Mouse (Mus musculus): ENCODE measurements around the gene Cfap43. TPM values are rescaled to one million over a fixed set of nuclear protein-coding genes. Genes with fewer than 3 reads are reported as not detected.
A peak's percentile ranks its signal among the peaks of the same experiment; 100 is the strongest.

Cfap43 gene
- total RNA-seq, 1 experiment: 1.5 TPM

DNA sequence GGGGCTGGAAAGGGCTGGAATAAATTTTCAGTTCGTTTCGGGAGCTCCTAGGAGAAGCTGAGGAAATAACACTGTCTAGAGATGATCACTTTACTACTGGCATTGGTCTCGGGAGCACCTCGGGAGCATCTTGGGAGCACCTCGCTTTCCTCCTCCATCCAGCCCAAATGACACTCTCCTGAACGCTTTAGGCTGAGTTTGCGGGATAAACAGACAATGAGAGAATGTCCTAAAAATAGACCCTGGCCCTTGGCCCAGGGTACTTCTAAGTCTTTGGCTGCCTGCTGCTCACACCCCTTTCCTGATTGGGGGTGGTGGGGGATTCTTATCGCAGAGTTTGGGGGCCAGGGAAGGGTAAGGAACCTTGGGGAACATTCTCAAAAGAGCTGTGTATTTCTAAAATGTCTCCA is 884 bp upstream of the Cfap43 start:
- Histone ChIP-seq H3K27ac (ENCODE audit: insufficient read depth, low read depth, low read length, poor library complexity, severe bottlenecking) (no peak overlapping the region), H3K9ac (ENCODE audit: insufficient read depth, low read depth, low read length, poor library complexity, severe bottlenecking) (no peak overlapping the region), H3K36me3 (ENCODE audit: control insufficient read depth, insufficient read depth, low read length, poor library complexity, severe bottlenecking) (no peaks in the 10 kb centered on the region), H3K4me3 (ENCODE audit: insufficient read depth in 1 of 2, low read depth in 1 of 2, low read length in 2 of 2, poor library complexity in 1 of 2, severe bottlenecking in 1 of 2) (peak overlapping the region; percentile 77 to 86; a peak in 2 of 4 replicates), H3K4me1 (ENCODE audit: control insufficient read depth in 2 of 2, insufficient read depth in 2 of 2, low read length in 2 of 2, poor library complexity in 1 of 2) (no peaks in the 10 kb centered on the region; a peak in 1 of 4 replicates), H3K9me3 (ENCODE audit: control insufficient read depth, insufficient read depth, low read depth, low read length) (no peaks in the 10 kb centered on the region)
- TF ChIP-seq CHD2 (IDR thresholded peaks at IDR 0.05; ENCODE audit: low read depth, low read length) (no peak), HCFC1 (IDR thresholded peaks at IDR 0.05; ENCODE audit: borderline replicate concordance, insufficient read depth, low read length) (no peak), ZC3H11A (IDR thresholded peaks at IDR 0.05; ENCODE audit: borderline replicate concordance, low read depth, low read length) (no peak)
- DNase-seq (ENCODE audit: low read depth, low spot score): no peak
- in situ Hi-C loops (cut with MboI; ENCODE audit: low sequenced_read_pairs in 2 of 2, unreplicated experiment in 2 of 2): no loop called here

DNA sequence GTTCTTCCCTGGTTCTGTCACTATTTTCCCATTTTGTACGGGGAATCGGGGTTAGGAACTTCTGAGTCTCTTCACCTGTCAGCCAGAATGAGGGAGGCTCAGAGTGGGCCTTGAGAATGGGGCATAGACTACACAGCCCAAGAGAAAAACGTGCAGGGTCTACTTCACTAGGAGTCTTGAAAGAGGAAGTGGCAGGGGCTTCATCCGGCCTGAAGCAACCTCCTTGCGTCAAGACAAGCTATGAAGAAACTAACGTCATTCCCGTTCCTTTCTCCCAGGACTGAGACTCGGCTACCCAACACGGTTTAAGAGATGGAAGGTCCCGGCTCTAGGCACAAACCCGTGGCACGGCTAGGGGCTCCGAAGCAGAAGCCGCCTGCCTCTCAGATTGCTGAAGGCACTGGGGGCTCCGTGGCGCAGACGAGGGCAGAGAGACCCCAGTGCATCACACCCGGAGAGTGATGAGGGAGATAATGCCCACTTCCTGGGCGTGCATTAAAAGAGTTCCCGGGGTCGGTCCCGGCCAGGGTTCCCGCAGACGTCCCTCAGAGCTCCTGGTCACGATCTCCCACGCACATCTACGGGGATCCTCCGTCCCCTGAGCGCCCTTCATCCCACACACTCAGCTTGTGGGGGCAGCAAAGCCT is 509 bp downstream of the Cfap43 start:
- Histone ChIP-seq H3K4me1 (ENCODE audit: control insufficient read depth in 2 of 2, insufficient read depth in 2 of 2, low read length in 2 of 2, poor library complexity in 1 of 2) (no peaks in the 10 kb centered on the region; a peak in 1 of 4 replicates), H3K9ac (ENCODE audit: insufficient read depth, low read depth, low read length, poor library complexity, severe bottlenecking) (peak overlapping the region; percentile 66), H3K27ac (ENCODE audit: insufficient read depth, low read depth, low read length, poor library complexity, severe bottlenecking) (no peak overlapping the region), H3K4me3 (ENCODE audit: insufficient read depth in 1 of 2, low read depth in 1 of 2, low read length in 2 of 2, poor library complexity in 1 of 2, severe bottlenecking in 1 of 2) (peak overlapping the region; percentile 77 to 86), H3K36me3 (ENCODE audit: control insufficient read depth, insufficient read depth, low read length, poor library complexity, severe bottlenecking) (no peaks in the 10 kb centered on the region), H3K9me3 (ENCODE audit: control insufficient read depth, insufficient read depth, low read depth, low read length) (no peaks in the 10 kb centered on the region)
- TF ChIP-seq CHD2 (IDR thresholded peaks at IDR 0.05; ENCODE audit: low read depth, low read length): no peak
- no peak for TF ChIP-seq ZNF384 (IDR thresholded peaks at IDR 0.05; ENCODE audit: low read depth, low read length)
- TF ChIP-seq HCFC1 (IDR thresholded peaks at IDR 0.05; ENCODE audit: borderline replicate concordance, insufficient read depth, low read length): no peak
- no peak for TF ChIP-seq MAFK (IDR thresholded peaks at IDR 0.05; ENCODE audit: insufficient read depth, low read depth, low read length)
- TF ChIP-seq ZC3H11A (IDR thresholded peaks at IDR 0.05; ENCODE audit: borderline replicate concordance, low read depth, low read length): no peak
- in situ Hi-C loops (cut with MboI; ENCODE audit: low sequenced_read_pairs in 2 of 2, unreplicated experiment in 2 of 2): no loop called here
- DNase-seq (ENCODE audit: low read depth, low spot score): no peak

DNA sequence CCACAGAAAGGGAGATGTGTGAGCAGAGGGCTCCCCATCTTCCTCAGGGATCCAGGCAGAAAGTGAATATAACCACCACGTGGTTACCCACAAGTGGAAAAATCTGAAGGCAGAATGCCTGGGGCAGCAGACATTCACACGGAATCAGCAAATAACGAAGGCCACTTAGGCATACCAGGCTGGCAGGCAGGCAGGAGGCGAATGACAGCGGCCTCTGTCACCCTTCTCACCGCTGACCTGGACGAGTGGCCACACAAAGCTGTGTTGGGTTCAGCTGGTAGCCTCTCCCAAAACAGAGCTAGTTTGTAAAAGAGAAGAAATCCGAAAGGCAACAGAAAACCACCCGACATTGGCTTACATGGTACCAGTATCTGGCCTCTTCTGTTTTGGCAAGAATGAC is 1.1 kb downstream of the Cfap43 start:
- no peak for DNase-seq (ENCODE audit: low read depth, low spot score)
- in situ Hi-C loops (cut with MboI; ENCODE audit: low sequenced_read_pairs in 2 of 2, unreplicated experiment in 2 of 2): no loop called here
- H3K4me3 ChIP-seq (ENCODE audit: insufficient read depth in 1 of 2, low read depth in 1 of 2, low read length in 2 of 2, poor library complexity in 1 of 2, severe bottlenecking in 1 of 2): no peak overlapping the region

DNA sequence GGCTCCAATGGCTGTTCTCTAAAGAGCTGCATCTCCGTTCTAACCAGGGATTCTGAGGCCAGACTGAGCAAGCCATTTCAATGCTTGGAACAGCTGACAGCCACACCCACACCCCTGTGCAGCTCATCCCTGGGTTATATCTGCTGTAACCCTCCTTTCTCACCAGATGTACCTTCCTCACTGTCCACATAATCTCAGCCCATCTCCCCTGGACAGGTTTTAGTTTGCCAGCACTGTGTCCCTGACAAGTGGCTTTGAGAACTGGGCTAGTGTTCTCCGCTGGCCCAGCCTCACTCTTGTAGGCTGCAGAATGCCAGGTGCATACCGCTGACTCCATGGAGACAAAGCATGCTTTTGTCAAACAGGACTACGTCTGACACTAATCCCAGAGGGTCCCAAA is 1.7 kb downstream of the Cfap43 start:
- no peak for DNase-seq (ENCODE audit: low read depth, low spot score)
- H3K9ac ChIP-seq (ENCODE audit: insufficient read depth, low read depth, low read length, poor library complexity, severe bottlenecking): no peak overlapping the region
- no peaks in the 10 kb centered on the region; a peak in 1 of 4 replicates for H3K4me1 ChIP-seq (ENCODE audit: control insufficient read depth in 2 of 2, insufficient read depth in 2 of 2, low read length in 2 of 2, poor library complexity in 1 of 2)
- H3K36me3 ChIP-seq (ENCODE audit: control insufficient read depth, insufficient read depth, low read length, poor library complexity, severe bottlenecking): no peaks in the 10 kb centered on the region
- in situ Hi-C loops (cut with MboI; ENCODE audit: low sequenced_read_pairs in 2 of 2, unreplicated experiment in 2 of 2): no loop called here
- no peak overlapping the region for H3K27ac ChIP-seq (ENCODE audit: insufficient read depth, low read depth, low read length, poor library complexity, severe bottlenecking)
- no peak overlapping the region for H3K4me3 ChIP-seq (ENCODE audit: insufficient read depth in 1 of 2, low read depth in 1 of 2, low read length in 2 of 2, poor library complexity in 1 of 2, severe bottlenecking in 1 of 2)
- H3K9me3 ChIP-seq (ENCODE audit: control insufficient read depth, insufficient read depth, low read depth, low read length): no peaks in the 10 kb centered on the region
- TF ChIP-seq MAFK (IDR thresholded peaks at IDR 0.05; ENCODE audit: insufficient read depth, low read depth, low read length) (no peak), ZNF384 (IDR thresholded peaks at IDR 0.05; ENCODE audit: low read depth, low read length) (no peak), CHD2 (IDR thresholded peaks at IDR 0.05; ENCODE audit: low read depth, low read length) (no peak), ZC3H11A (IDR thresholded peaks at IDR 0.05; ENCODE audit: borderline replicate concordance, low read depth, low read length) (no peak), HCFC1 (IDR thresholded peaks at IDR 0.05; ENCODE audit: borderline replicate concordance, insufficient read depth, low read length) (no peak)

More for the DNA sequence above, 1.1 kb downstream of the Cfap43 start:
- no peaks in the 10 kb centered on the region; a peak in 1 of 4 replicates for H3K4me1 ChIP-seq (ENCODE audit: control insufficient read depth in 2 of 2, insufficient read depth in 2 of 2, low read length in 2 of 2, poor library complexity in 1 of 2)
- no peak for TF ChIP-seq HCFC1 (IDR thresholded peaks at IDR 0.05; ENCODE audit: borderline replicate concordance, insufficient read depth, low read length)
- no peak for TF ChIP-seq CHD2 (IDR thresholded peaks at IDR 0.05; ENCODE audit: low read depth, low read length)
- TF ChIP-seq MAFK (IDR thresholded peaks at IDR 0.05; ENCODE audit: insufficient read depth, low read depth, low read length): no peak
- TF ChIP-seq ZNF384 (IDR thresholded peaks at IDR 0.05; ENCODE audit: low read depth, low read length): no peak
- no peak for TF ChIP-seq ZC3H11A (IDR thresholded peaks at IDR 0.05; ENCODE audit: borderline replicate concordance, low read depth, low read length)
- H3K36me3 ChIP-seq (ENCODE audit: control insufficient read depth, insufficient read depth, low read length, poor library complexity, severe bottlenecking): no peaks in the 10 kb centered on the region
- no peak overlapping the region for H3K9ac ChIP-seq (ENCODE audit: insufficient read depth, low read depth, low read length, poor library complexity, severe bottlenecking)
- no peaks in the 10 kb centered on the region for H3K9me3 ChIP-seq (ENCODE audit: control insufficient read depth, insufficient read depth, low read depth, low read length)
- no peak overlapping the region for H3K27ac ChIP-seq (ENCODE audit: insufficient read depth, low read depth, low read length, poor library complexity, severe bottlenecking)

Data from ES-E14 (cell line).